Mouse (Mus musculus): ENCODE results near the gene Map7. TPM values are rescaled to one million over a fixed set of nuclear protein-coding genes. Genes with fewer than 3 reads are reported as not detected.

Map7 gene
- polyA plus RNA-seq, 1 experiment from 2014 or later: 18.4 TPM

- Histone ChIP-seq H3K27ac (replicated peaks) (0 out of 2 replicates have a peak overlapping the region, but pooled peaks have one; percentile 77), H3K4me1 (peaks cover 26% of the 10 kb centered on the region), H3K9me3 (replicated peaks) (no peaks in the 10 kb centered on the region), H3K27me3 (no peaks in the 10 kb centered on the region), H3K36me3 (no peaks in the 10 kb centered on the region), H3K4me2 (replicated peaks) (peak overlapping the region; percentile 55), H3K4me3 (replicated peaks) (no peak overlapping the region), H3K9ac (no peak overlapping the region)
- WGBS: 50% methylated on average over 12 of the region's 12 CpGs
- ATAC-seq (ENCODE audit: insufficient number of reproducible peaks, low FRiP score, low TSS enrichment, low read depth): no peak
Observed at GRCm38 (mm10) chr10:20171209-20171608, 22.9 kb downstream of the Map7 start.

GRCm38 (mm10) chr10:20171756-20172155 lies 23.5 kb downstream of the Map7 start:
- 45% methylated on average over 4 of the region's 4 CpGs for whole genome bisulfite sequencing

GRCm38 (mm10) chr10:20173733-20174132 lies 25.5 kb downstream of the Map7 start:
- 0 out of 2 replicates have a peak overlapping the region, but pooled peaks have one; percentile 6 for H3K4me2 ChIP-seq (replicated peaks)
- ATAC-seq (ENCODE audit: insufficient number of reproducible peaks, low FRiP score, low TSS enrichment, low read depth): no peak
- H3K27ac ChIP-seq (replicated peaks): peak overlapping the region; percentile 59; the same call in 1 of the 2 replicates
- H3K4me1 ChIP-seq: peaks cover 35% of the 10 kb centered on the region
- WGBS: 59% methylated on average over 4 of the region's 4 CpGs
- no peaks in the 10 kb centered on the region for H3K36me3 ChIP-seq
- H3K4me3 ChIP-seq (replicated peaks): no peak overlapping the region
- H3K9ac ChIP-seq: no peak overlapping the region
- no peaks in the 10 kb centered on the region for H3K27me3 ChIP-seq
- no peaks in the 10 kb centered on the region for H3K9me3 ChIP-seq (replicated peaks)

More at GRCm38 (mm10) chr10:20171756-20172155, 23.5 kb downstream of the Map7 start:
- no peaks in the 10 kb centered on the region for H3K9me3 ChIP-seq (replicated peaks)
- no peak overlapping the region for H3K27ac ChIP-seq (replicated peaks)
- H3K4me1 ChIP-seq: peaks cover 29% of the 10 kb centered on the region
- H3K36me3 ChIP-seq: no peaks in the 10 kb centered on the region
- no peak for ATAC-seq (ENCODE audit: insufficient number of reproducible peaks, low FRiP score, low TSS enrichment, low read depth)
- H3K4me2 ChIP-seq (replicated peaks): no peak overlapping the region
- no peak overlapping the region for H3K4me3 ChIP-seq (replicated peaks)
- H3K27me3 ChIP-seq: no peaks in the 10 kb centered on the region
- no peak overlapping the region for H3K9ac ChIP-seq

GRCm38 (mm10) chr10:20176054-20176453 lies 27.8 kb downstream of the Map7 start:
- H3K36me3 ChIP-seq: no peaks in the 10 kb centered on the region
- H3K4me2 ChIP-seq (replicated peaks): no peak overlapping the region
- H3K4me3 ChIP-seq (replicated peaks): no peak overlapping the region
- no peaks in the 10 kb centered on the region for H3K9me3 ChIP-seq (replicated peaks)
- WGBS: 57% methylated on average over 7 of the region's 7 CpGs
- H3K27ac ChIP-seq (replicated peaks): no peak overlapping the region
- H3K9ac ChIP-seq: no peak overlapping the region
- peaks cover 29% of the 10 kb centered on the region for H3K4me1 ChIP-seq
- no peaks in the 10 kb centered on the region for H3K27me3 ChIP-seq
- no peak for ATAC-seq (ENCODE audit: insufficient number of reproducible peaks, low FRiP score, low TSS enrichment, low read depth)

GRCm38 (mm10) chr10:20178807-20179605 lies 30.7 kb downstream of the Map7 start:
- Histone ChIP-seq H3K9me3 (replicated peaks) (no peaks in the 10 kb centered on the region), H3K9ac (no peak overlapping the region), H3K27me3 (no peaks in the 10 kb centered on the region), H3K4me1 (peaks cover 47% of the 10 kb centered on the region), H3K36me3 (no peaks in the 10 kb centered on the region), H3K4me3 (replicated peaks) (no peak overlapping the region), H3K27ac (replicated peaks) (peak overlapping the region; percentile 76), H3K4me2 (replicated peaks) (no peak overlapping the region)
- WGBS: 29% methylated on average over 12 of the region's 12 CpGs
- no peak for ATAC-seq (ENCODE audit: insufficient number of reproducible peaks, low FRiP score, low TSS enrichment, low read depth)

- 27% methylated on average over 10 of the region's 10 CpGs for WGBS
- H3K4me2 ChIP-seq (replicated peaks): no peak overlapping the region
- ATAC-seq (ENCODE audit: insufficient number of reproducible peaks, low FRiP score, low TSS enrichment, low read depth): no peak
Observed at GRCm38 (mm10) chr10:20181198-20181597, 32.9 kb downstream of the Map7 start.

GRCm38 (mm10) chr10:20181680-20182399 lies 33.6 kb downstream of the Map7 start:
- Histone ChIP-seq H3K9me3 (replicated peaks) (no peaks in the 10 kb centered on the region), H3K36me3 (no peaks in the 10 kb centered on the region), H3K9ac (no peak overlapping the region), H3K4me2 (replicated peaks) (no peak overlapping the region), H3K4me1 (peaks cover 40% of the 10 kb centered on the region), H3K4me3 (replicated peaks) (no peak overlapping the region), H3K27me3 (no peaks in the 10 kb centered on the region), H3K27ac (replicated peaks) (no peak overlapping the region)
- ATAC-seq (ENCODE audit: insufficient number of reproducible peaks, low FRiP score, low TSS enrichment, low read depth): no peak
- 40% methylated on average over 11 of the region's 11 CpGs for WGBS

More at GRCm38 (mm10) chr10:20181198-20181597, 32.9 kb downstream of the Map7 start:
- Histone ChIP-seq H3K9ac (no peak overlapping the region), H3K27ac (replicated peaks) (no peak overlapping the region), H3K36me3 (no peaks in the 10 kb centered on the region), H3K4me1 (peaks cover 43% of the 10 kb centered on the region), H3K9me3 (replicated peaks) (no peaks in the 10 kb centered on the region), H3K27me3 (no peaks in the 10 kb centered on the region), H3K4me3 (replicated peaks) (no peak overlapping the region)

GRCm38 (mm10) chr10:20184326-20184725 lies 36.1 kb downstream of the Map7 start:
- Histone ChIP-seq H3K9me3 (replicated peaks) (no peaks in the 10 kb centered on the region), H3K27ac (replicated peaks) (no peak overlapping the region), H3K4me3 (replicated peaks) (no peak overlapping the region), H3K27me3 (no peaks in the 10 kb centered on the region), H3K4me1 (peaks cover 31% of the 10 kb centered on the region), H3K36me3 (no peaks in the 10 kb centered on the region), H3K4me2 (replicated peaks) (no peak overlapping the region), H3K9ac (no peak overlapping the region)
- WGBS: 71% methylated on average over 4 of the region's 4 CpGs
- no peak for ATAC-seq (ENCODE audit: insufficient number of reproducible peaks, low FRiP score, low TSS enrichment, low read depth)

GRCm38 (mm10) chr10:20185264-20185663 lies 37.0 kb downstream of the Map7 start:
- Histone ChIP-seq H3K36me3 (no peaks in the 10 kb centered on the region), H3K27ac (replicated peaks) (no peak overlapping the region), H3K9ac (no peak overlapping the region), H3K4me3 (replicated peaks) (no peak overlapping the region), H3K27me3 (no peaks in the 10 kb centered on the region), H3K4me1 (peaks cover 29% of the 10 kb centered on the region), H3K4me2 (replicated peaks) (no peak overlapping the region), H3K9me3 (replicated peaks) (no peaks in the 10 kb centered on the region)
- 71% methylated on average over 4 of the region's 4 CpGs for WGBS
- ATAC-seq (ENCODE audit: insufficient number of reproducible peaks, low FRiP score, low TSS enrichment, low read depth): no peak

- no peak overlapping the region for H3K4me3 ChIP-seq (replicated peaks)
- WGBS: 83% methylated on average over 2 of the region's 2 CpGs
- no peak overlapping the region for H3K27ac ChIP-seq (replicated peaks)
- no peak overlapping the region for H3K9ac ChIP-seq
- H3K27me3 ChIP-seq: no peaks in the 10 kb centered on the region
- H3K4me2 ChIP-seq (replicated peaks): no peak overlapping the region
- H3K36me3 ChIP-seq: no peaks in the 10 kb centered on the region
- H3K4me1 ChIP-seq: peaks cover 28% of the 10 kb centered on the region
- ATAC-seq (ENCODE audit: insufficient number of reproducible peaks, low FRiP score, low TSS enrichment, low read depth): no peak
- H3K9me3 ChIP-seq (replicated peaks): no peaks in the 10 kb centered on the region
Observed at GRCm38 (mm10) chr10:20185806-20186205, 37.5 kb downstream of the Map7 start.

- no peak for ATAC-seq (ENCODE audit: insufficient number of reproducible peaks, low FRiP score, low TSS enrichment, low read depth)
- Histone ChIP-seq H3K4me1 (peaks cover 18% of the 10 kb centered on the region), H3K36me3 (no peaks in the 10 kb centered on the region), H3K4me2 (replicated peaks) (no peak overlapping the region), H3K27ac (replicated peaks) (no peak overlapping the region), H3K27me3 (no peaks in the 10 kb centered on the region), H3K9me3 (replicated peaks) (no peaks in the 10 kb centered on the region), H3K4me3 (replicated peaks) (no peak overlapping the region), H3K9ac (no peak overlapping the region)
- 74% methylated on average over 5 of the region's 5 CpGs for WGBS
Observed at GRCm38 (mm10) chr10:20186800-20187273, 38.6 kb downstream of the Map7 start.

Data from embryonic facial prominence, embryonic 15.5 days (tissue).